Mouse (Mus musculus): ENCODE measurements around the gene Wapl. TPM values are rescaled to one million over a fixed set of nuclear protein-coding genes. Genes with fewer than 3 reads are reported as not detected.

Wapl gene
- total and polyA plus RNA-seq, 3 experiments: 80.4 to 221 (median 100) TPM

DNA sequence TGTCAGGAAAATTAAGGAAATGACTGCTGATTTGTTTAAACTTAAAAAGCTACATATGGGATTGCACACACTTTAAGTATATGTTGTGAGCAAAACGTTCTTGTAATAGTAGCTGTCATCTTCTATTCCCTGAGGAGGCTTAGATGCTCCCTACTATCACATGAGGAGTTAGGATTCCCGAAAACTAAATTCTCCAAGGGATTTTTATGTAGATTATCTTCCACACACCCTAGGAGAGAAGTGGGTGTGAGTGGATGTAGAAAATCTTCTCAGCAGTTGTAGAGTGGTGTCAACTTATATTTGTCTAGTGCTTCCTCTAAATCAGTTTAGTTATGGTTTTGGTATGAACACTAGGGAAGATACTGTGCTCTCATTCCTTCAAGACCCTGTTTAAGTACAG lies 36.5 kb downstream of the Wapl start:
- peaks cover 16 to 37% of the 10 kb centered on the region in 2 experiments for H3K36me3 ChIP-seq (ENCODE audit: control insufficient read depth in 1 of 2, insufficient read depth in 2 of 2, low read length in 2 of 2)
- peaks cover 12% of the 10 kb centered on the region for H3K79me2 ChIP-seq (ENCODE audit: control insufficient read depth, insufficient read depth, low read length, poor library complexity)
- H3K4me1 ChIP-seq (ENCODE audit: control insufficient read depth in 1 of 2, insufficient read depth in 2 of 2, low read length in 2 of 2): peaks cover 0 to 2% of the 10 kb centered on the region in 2 experiments; a peak in 1 of 4 replicates
- H3K27ac ChIP-seq (ENCODE audit: control insufficient read depth, low read depth, low read length): no peak overlapping the region
- no peaks in the 10 kb centered on the region for H3K9me3 ChIP-seq (replicated peaks; ENCODE audit: insufficient read depth, low read length)
- no peak overlapping the region for H3K9ac ChIP-seq (ENCODE audit: control insufficient read depth, low read depth, low read length, poor library complexity, severe bottlenecking)
- DNase-seq (ENCODE audit: low read depth, low spot score): no peak
- H3K4me3 ChIP-seq (ENCODE audit: control insufficient read depth in 1 of 2, insufficient read depth in 1 of 2, low read depth in 2 of 2, low read length in 2 of 2): no peak overlapping the region
- H3K27me3 ChIP-seq (ENCODE audit: control insufficient read depth in 1 of 2, insufficient read depth in 2 of 2, low read length in 2 of 2): no peaks in the 10 kb centered on the region
- no peak for TF ChIP-seq MAFK (IDR thresholded peaks at IDR 0.05; ENCODE audit: borderline replicate concordance, low read depth, low read length)

DNA sequence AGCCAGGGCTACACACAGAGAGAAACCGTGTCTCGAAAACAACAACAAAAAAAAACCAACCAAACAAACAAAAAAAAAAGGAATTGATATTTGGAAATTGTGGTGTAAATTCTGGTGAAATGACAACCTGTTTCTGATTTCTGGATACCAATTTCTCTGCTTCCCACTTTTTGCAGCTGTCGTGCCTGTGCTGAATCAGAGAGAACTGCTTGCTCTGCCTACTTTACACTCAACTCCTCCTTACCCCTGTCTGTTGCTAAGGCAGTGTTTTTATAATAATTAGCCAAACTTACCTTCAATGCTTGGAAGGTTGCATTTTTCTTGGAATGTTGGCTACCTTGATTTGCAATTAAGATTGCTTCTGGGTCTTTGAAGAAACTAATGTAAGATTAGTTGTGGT lies 38.3 kb downstream of the Wapl start:
- DNase-seq (ENCODE audit: low read depth, low spot score): no peak
- Histone ChIP-seq H3K27ac (ENCODE audit: control insufficient read depth, low read depth, low read length) (no peak overlapping the region), H3K27me3 (ENCODE audit: control insufficient read depth in 1 of 2, insufficient read depth in 2 of 2, low read length in 2 of 2) (no peaks in the 10 kb centered on the region), H3K36me3 (ENCODE audit: control insufficient read depth in 1 of 2, insufficient read depth in 2 of 2, low read length in 2 of 2) (peaks cover 29 to 43% of the 10 kb centered on the region in 2 experiments), H3K9me3 (replicated peaks; ENCODE audit: insufficient read depth, low read length) (no peaks in the 10 kb centered on the region), H3K4me1 (ENCODE audit: control insufficient read depth in 1 of 2, insufficient read depth in 2 of 2, low read length in 2 of 2) (peaks cover 0 to 9% of the 10 kb centered on the region in 2 experiments; a peak in 2 of 4 replicates), H3K9ac (ENCODE audit: control insufficient read depth, low read depth, low read length, poor library complexity, severe bottlenecking) (no peak overlapping the region), H3K79me2 (ENCODE audit: control insufficient read depth, insufficient read depth, low read length, poor library complexity) (peaks cover 15% of the 10 kb centered on the region), H3K4me3 (ENCODE audit: control insufficient read depth in 1 of 2, insufficient read depth in 1 of 2, low read depth in 2 of 2, low read length in 2 of 2) (no peak overlapping the region)
- TF ChIP-seq POLR2AphosphoS5 (IDR thresholded peaks at IDR 0.05; ENCODE audit: borderline replicate concordance, low read depth, low read length): no peak
- TF ChIP-seq TBP (IDR thresholded peaks at IDR 0.05; ENCODE audit: low read depth, low read length): no peak
- no peak for TF ChIP-seq ZNF384 (IDR thresholded peaks at IDR 0.05; ENCODE audit: low read depth, low read length)
- TF ChIP-seq ZC3H11A (IDR thresholded peaks at IDR 0.05; ENCODE audit: low read depth, low read length): no peak
- TF ChIP-seq MAZ (IDR thresholded peaks at IDR 0.05; ENCODE audit: low read depth, low read length): no peak
- TF ChIP-seq TAL1 (IDR thresholded peaks at IDR 0.05; ENCODE audit: low read length): no peak
- TF ChIP-seq NELFE (IDR thresholded peaks at IDR 0.05; ENCODE audit: low read depth, low read length): no peak
- no peak for TF ChIP-seq CHD2 (IDR thresholded peaks at IDR 0.05; ENCODE audit: low read length)

DNA sequence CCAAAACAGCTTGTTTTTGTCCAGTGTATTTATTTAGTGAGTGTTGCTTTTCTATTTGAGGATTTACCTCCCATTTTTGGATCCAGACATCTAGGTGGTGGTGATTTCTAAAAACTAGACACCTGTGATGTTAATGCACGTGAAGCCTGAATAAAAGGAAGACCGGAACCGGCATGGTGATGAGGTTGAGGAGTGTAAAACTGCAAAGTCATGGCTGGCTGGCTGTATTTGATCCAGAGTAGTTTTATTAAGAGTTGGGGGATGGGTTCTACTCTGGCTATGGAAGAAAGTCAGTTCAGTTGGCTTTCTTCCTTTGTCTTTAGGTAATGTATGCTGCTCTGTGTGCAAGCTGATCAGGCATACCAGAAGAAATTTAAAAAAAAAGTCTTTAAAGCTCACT lies 39.1 kb downstream of the Wapl start:
- no peak for DNase-seq (ENCODE audit: low read depth, low spot score)
- H3K79me2 ChIP-seq (ENCODE audit: control insufficient read depth, insufficient read depth, low read length, poor library complexity): peaks cover 16% of the 10 kb centered on the region
- no peak overlapping the region for H3K9ac ChIP-seq (ENCODE audit: control insufficient read depth, low read depth, low read length, poor library complexity, severe bottlenecking)
- TF ChIP-seq TCF12 (IDR thresholded peaks at IDR 0.05; ENCODE audit: low read depth, low read length): no peak
- no peak for TF ChIP-seq ZMIZ1 (IDR thresholded peaks at IDR 0.05; ENCODE audit: low read depth, low read length)
- no peak for TF ChIP-seq ZC3H11A (IDR thresholded peaks at IDR 0.05; ENCODE audit: low read depth, low read length)
- TF ChIP-seq MAZ (IDR thresholded peaks at IDR 0.05; ENCODE audit: low read depth, low read length): no peak
- TF ChIP-seq MXI1 (IDR thresholded peaks at IDR 0.05; ENCODE audit: low read depth, low read length): no peak
- no peak for TF ChIP-seq SMC3 (IDR thresholded peaks at IDR 0.05; ENCODE audit: low read depth, low read length)
- no peak for TF ChIP-seq CTCF (IDR thresholded peaks at IDR 0.05 in 2 of 3, conservative IDR thresholded peaks at IDR 0.05 in 1 of 3; ENCODE audit: control insufficient read depth in 1 of 3, insufficient read depth in 1 of 3, low read depth in 2 of 3, low read length in 3 of 3, poor library complexity in 1 of 3, severe bottlenecking in 1 of 3)
- no peaks in the 10 kb centered on the region for H3K27me3 ChIP-seq (ENCODE audit: control insufficient read depth in 1 of 2, insufficient read depth in 2 of 2, low read length in 2 of 2)
- peaks cover 0 to 12% of the 10 kb centered on the region in 2 experiments; a peak in 3 of 4 replicates for H3K4me1 ChIP-seq (ENCODE audit: control insufficient read depth in 1 of 2, insufficient read depth in 2 of 2, low read length in 2 of 2)
- H3K9me3 ChIP-seq (replicated peaks; ENCODE audit: insufficient read depth, low read length): no peaks in the 10 kb centered on the region
- H3K27ac ChIP-seq (ENCODE audit: control insufficient read depth, low read depth, low read length): no peak overlapping the region
- peaks cover 36 to 46% of the 10 kb centered on the region in 2 experiments for H3K36me3 ChIP-seq (ENCODE audit: control insufficient read depth in 1 of 2, insufficient read depth in 2 of 2, low read length in 2 of 2)
- no peak overlapping the region for H3K4me3 ChIP-seq (ENCODE audit: control insufficient read depth in 1 of 2, insufficient read depth in 1 of 2, low read depth in 2 of 2, low read length in 2 of 2)
